Mouse (Mus musculus) stomach, postnatal 0 days (tissue): ENCODE data around the gene Tle4.

Experiments used
- CTCF ChIP-seq: IDR thresholded peaks from 2 replicates; pipeline ENCODE4 v1.5.1; 2016; ENCODE audit warnings: antibody characterized with exemption, low read depth, mild to moderate bottlenecking, moderate library complexity
- EP300 ChIP-seq: optimal IDR thresholded peaks from 2 replicates; pipeline ENCODE3; 2016; ENCODE audit warnings: antibody characterized with exemption

GRCm38 (mm10) chr19:14416845-14417244 lies 181.0 kb downstream of the Tle4 start:
- TF ChIP-seq EP300 (no peak), CTCF (no peak)
